Mouse (Mus musculus) ES-E14 (cell line): ENCODE data around the gene Map4k1.

Experiments
- CHD2 ChIP-seq: IDR thresholded peaks from 2 replicates; pipeline ENCODE4 v1.6.1; 2014; ENCODE audit warnings: mild to moderate bottlenecking, low read depth, low read length, inconsistent platforms
- MAFK ChIP-seq: IDR thresholded peaks from 2 replicates; pipeline ENCODE4 v1.6.1; 2014; ENCODE audit warnings: mild to moderate bottlenecking, low read depth, low read length, inconsistent platforms; ENCODE audit not compliant: insufficient read depth

DNA sequence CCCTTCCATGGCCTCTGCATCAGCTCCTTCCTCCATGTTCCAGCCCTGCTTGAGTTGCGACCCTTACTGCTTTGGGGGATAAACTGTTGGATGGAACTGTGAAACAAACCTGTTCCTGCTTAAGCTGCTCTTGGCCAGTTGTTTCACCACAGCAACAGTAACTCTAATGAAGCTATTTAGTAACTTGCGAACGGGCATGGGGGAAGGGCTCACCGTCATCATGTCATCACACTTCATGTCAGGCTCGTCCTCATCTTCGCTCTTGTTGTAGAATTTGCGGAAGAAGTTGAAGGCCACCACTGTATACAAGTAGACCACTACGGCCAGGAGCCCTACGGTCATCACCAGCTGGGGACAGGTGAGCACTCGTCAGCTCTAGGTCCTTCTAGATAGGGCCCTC is 26.3 kb downstream of the Map4k1 start:
- TF ChIP-seq CHD2 (no peak), MAFK (no peak)
